Mouse (Mus musculus) MEL (cell line): ENCODE measurements around the gene L3mbtl4. TPM values are rescaled to one million over a fixed set of nuclear protein-coding genes. Genes with fewer than 3 reads are reported as not detected.

Experiments
- DNase-seq: peaks from one replicate; pipeline ENCODE4 v3.0.0; 2011; ENCODE audit warnings: low read depth, low spot score
- H3K27ac ChIP-seq: 2 replicates; pipeline ENCODE4 v1.5.1; 2012; ENCODE audit warnings: low read depth, mild to moderate bottlenecking, control low read depth, low read length, moderate library complexity; ENCODE audit not compliant: control insufficient read depth
- H3K27me3 ChIP-seq, 2 experiments: fragments of 150-350 bp in 1 of 2; sonication (generic) in 1 of 2; 2 replicates each; pipeline ENCODE4 v1.6.1; 2012; ENCODE audit warnings: low read length in 2 of 2, mild to moderate bottlenecking in 2 of 2, improper control_type of control experiment in 1 of 2, moderate library complexity in 1 of 2; ENCODE audit not compliant: insufficient read depth in 2 of 2, control insufficient read depth in 1 of 2
- H3K36me3 ChIP-seq, 2 experiments: 2 replicates each; pipeline ENCODE4 v1.6.1; 2012 to 2014; ENCODE audit warnings: low read length in 2 of 2, improper control_type of control experiment in 1 of 2, inconsistent platforms in 1 of 2, mild to moderate bottlenecking in 1 of 2; ENCODE audit not compliant: insufficient read depth in 2 of 2, control insufficient read depth in 1 of 2
- H3K4me1 ChIP-seq, 2 experiments: fragments of 150-350 bp in 1 of 2; sonication (generic) in 1 of 2; 2 replicates each; pipeline ENCODE4 v1.6.1; 2012; ENCODE audit warnings: low read length in 2 of 2, improper control_type of control experiment in 1 of 2, mild to moderate bottlenecking in 1 of 2; ENCODE audit not compliant: insufficient read depth in 2 of 2, control insufficient read depth in 1 of 2
- H3K4me3 ChIP-seq, 2 experiments: fragments of 150-350 bp in 1 of 2; sonication (generic) in 1 of 2; 2 replicates each; pipeline ENCODE4 v1.5.1; 2012; ENCODE audit warnings: low read depth in 2 of 2, low read length in 2 of 2, mild to moderate bottlenecking in 2 of 2, moderate library complexity in 2 of 2, control low read depth in 1 of 2, improper control_type of control experiment in 1 of 2; ENCODE audit not compliant: control insufficient read depth in 1 of 2, insufficient read depth in 1 of 2
- H3K79me2 ChIP-seq: 2 replicates; pipeline ENCODE4 v1.6.1; 2012; ENCODE audit warnings: mild to moderate bottlenecking, low read length, moderate library complexity; ENCODE audit not compliant: control insufficient read depth, poor library complexity, insufficient read depth
- H3K9ac ChIP-seq: 2 replicates; pipeline ENCODE4 v1.6.1; 2012; ENCODE audit warnings: low read depth, mild to moderate bottlenecking, control low read depth, low read length, moderate library complexity; ENCODE audit not compliant: control insufficient read depth, poor library complexity, severe bottlenecking
- H3K9me3 ChIP-seq: fragments of 150-350 bp; sonication (generic); replicated peaks from 2 replicates; pipeline ENCODE4 v1.6.1; 2012; ENCODE audit warnings: mild to moderate bottlenecking, low read length, improper control_type of control experiment, moderate library complexity; ENCODE audit not compliant: insufficient read depth
- CHD1 ChIP-seq: IDR thresholded peaks from 2 replicates; pipeline ENCODE4 v1.6.1; 2012; ENCODE audit warnings: low read depth, mild to moderate bottlenecking, inconsistent platforms, low read length, improper control_type of control experiment
- CTCF ChIP-seq, 3 experiments: IDR thresholded peaks in 2 of 3; conservative IDR thresholded peaks in 1 of 3; 2 replicates each; pipeline ENCODE4 v1.5.1; 2011 to 2012; ENCODE audit warnings: low read length in 3 of 3, low read depth in 2 of 3, mild to moderate bottlenecking in 2 of 3, improper control_type of control experiment in 1 of 3, inconsistent platforms in 1 of 3, mixed read lengths in 1 of 3, moderate library complexity in 1 of 3; ENCODE audit not compliant: control insufficient read depth in 1 of 3, insufficient read depth in 1 of 3, poor library complexity in 1 of 3, severe bottlenecking in 1 of 3
- E2F4 ChIP-seq: IDR thresholded peaks from 2 replicates; pipeline ENCODE4 v1.6.1; 2011; ENCODE audit warnings: low read depth, low read length, improper control_type of control experiment, borderline replicate concordance
- ELF1 ChIP-seq: IDR thresholded peaks from 2 replicates; pipeline ENCODE4 v1.6.1; 2014; ENCODE audit warnings: low read depth, mild to moderate bottlenecking, inconsistent platforms, low read length, improper control_type of control experiment, moderate library complexity
- EP300 ChIP-seq, 2 experiments: IDR thresholded peaks; 2 replicates each; pipeline ENCODE4 v1.6.1; 2011; ENCODE audit warnings: improper control_type of control experiment in 2 of 2, low read length in 2 of 2, low read depth in 1 of 2, mild to moderate bottlenecking in 1 of 2
- GABPA ChIP-seq: IDR thresholded peaks from 2 replicates; pipeline ENCODE4 v1.6.1; 2012; ENCODE audit warnings: low read depth, mild to moderate bottlenecking, inconsistent platforms, low read length, improper control_type of control experiment, moderate library complexity
- HCFC1 ChIP-seq: IDR thresholded peaks from 2 replicates; pipeline ENCODE4 v1.6.1; 2012; ENCODE audit warnings: low read depth, mild to moderate bottlenecking, inconsistent platforms, low read length, improper control_type of control experiment, moderate library complexity
- KAT2A ChIP-seq: conservative IDR thresholded peaks from 2 replicates; pipeline ENCODE4 v1.6.1; 2012; ENCODE audit warnings: low read depth, low read length, improper control_type of control experiment, inconsistent platforms
- MAFK ChIP-seq: IDR thresholded peaks from 2 replicates; pipeline ENCODE4 v1.6.1; 2011; ENCODE audit warnings: low read depth, mild to moderate bottlenecking, low read length, improper control_type of control experiment, borderline replicate concordance
- MAX ChIP-seq: IDR thresholded peaks from 2 replicates; pipeline ENCODE4 v1.6.1; 2011; ENCODE audit warnings: low read length, improper control_type of control experiment
- MAZ ChIP-seq: IDR thresholded peaks from 2 replicates; pipeline ENCODE4 v1.6.1; 2012; ENCODE audit warnings: low read depth, mild to moderate bottlenecking, inconsistent platforms, low read length, improper control_type of control experiment
- MXI1 ChIP-seq: IDR thresholded peaks from 2 replicates; pipeline ENCODE4 v1.6.1; 2011; ENCODE audit warnings: mild to moderate bottlenecking, low read depth, low read length, improper control_type of control experiment
- NRF1 ChIP-seq: IDR thresholded peaks from 2 replicates; pipeline ENCODE4 v1.6.1; 2014; ENCODE audit warnings: low read depth, mild to moderate bottlenecking, inconsistent platforms, low read length, improper control_type of control experiment, moderate library complexity; ENCODE audit not compliant: poor library complexity, insufficient read depth, severe bottlenecking
- POLR2A ChIP-seq, 2 experiments: IDR thresholded peaks; 2 replicates each; pipeline ENCODE4 v1.6.1; 2011 to 2012; ENCODE audit warnings: low read length in 2 of 2, mild to moderate bottlenecking in 2 of 2, control low read depth in 1 of 2, improper control_type of control experiment in 1 of 2, low read depth in 1 of 2, moderate library complexity in 1 of 2; ENCODE audit not compliant: control insufficient read depth in 1 of 2, insufficient read depth in 1 of 2, poor library complexity in 1 of 2
- POLR2AphosphoS2 ChIP-seq: IDR thresholded peaks from 2 replicates; pipeline ENCODE4 v1.6.1; 2011; ENCODE audit warnings: low read length, improper control_type of control experiment
- POLR2AphosphoS5 ChIP-seq: IDR thresholded peaks from 2 replicates; pipeline ENCODE4 v1.6.1; 2012; ENCODE audit warnings: low read depth, borderline replicate concordance, mild to moderate bottlenecking, inconsistent platforms, low read length, moderate library complexity, mixed read lengths
- RAD21 ChIP-seq: IDR thresholded peaks from 2 replicates; pipeline ENCODE4 v1.6.1; 2011; ENCODE audit warnings: mild to moderate bottlenecking, low read depth, low read length, improper control_type of control experiment
- RCOR1 ChIP-seq: IDR thresholded peaks from 2 replicates; pipeline ENCODE4 v1.6.1; 2012; ENCODE audit warnings: low read depth, mild to moderate bottlenecking, inconsistent platforms, low read length, improper control_type of control experiment
- TBP ChIP-seq: IDR thresholded peaks from 2 replicates; pipeline ENCODE4 v1.8.0; 2011; ENCODE audit warnings: low read depth, low read length, improper control_type of control experiment
- polyA plus RNA-seq, 2 experiments: library from polyadenylated mRNA; stranded (reverse) in 1 of 2; unstranded in 1 of 2; fragments of >175 nt in 1 of 2; fragments of >200 nt in 1 of 2; gene quantifications; 2 replicates each; pipeline versions ENCODE4 v1.2.1 to v1.2.4; 2012; ENCODE audit warnings: low replicate concordance in 2 of 2, low read depth in 1 of 2; ENCODE audit not compliant: insufficient read length in 2 of 2, insufficient read depth in 1 of 2, missing spikeins in 1 of 2
- total RNA-seq: library from RNA; depleted of rRNA; stranded (reverse); fragments of 300-350 nt; gene quantifications from 2 replicates; pipeline ENCODE4 v1.2.3, GENCODE M21; 2012

The L3mbtl4 gene
- total and polyA plus RNA-seq, 3 experiments, result not detected

GRCm38 (mm10) chr17:68322607-68323006, 49.0 kb downstream of the L3mbtl4 start:
- H3K9ac ChIP-seq, result no peak overlapping the region
- H3K4me1 ChIP-seq, result no peaks in the 10 kb centered on the region
- no peak overlapping the region for H3K4me3 ChIP-seq
- H3K9me3 ChIP-seq, result no peaks in the 10 kb centered on the region
- no peaks in the 10 kb centered on the region for H3K27me3 ChIP-seq
- no peak for TF ChIP-seq TBP
- TF ChIP-seq POLR2A (IDR thresholded peaks at IDR 0.05; ENCODE audit: control insufficient read depth in 1 of 2, insufficient read depth in 1 of 2, low read depth in 1 of 2, low read length in 2 of 2, poor library complexity in 1 of 2), result no peak
- no peak for TF ChIP-seq CHD1
- TF ChIP-seq POLR2AphosphoS5, result no peak
- no peak for TF ChIP-seq EP300 (IDR thresholded peaks at IDR 0.05; ENCODE audit: low read depth in 1 of 2, low read length in 2 of 2)
- TF ChIP-seq MAX, result no peak
- no peak for TF ChIP-seq POLR2AphosphoS2
- DNase-seq, result no peak
- no peaks in the 10 kb centered on the region for H3K79me2 ChIP-seq
- H3K27ac ChIP-seq, result no peak overlapping the region
- no peaks in the 10 kb centered on the region for H3K36me3 ChIP-seq

GRCm38 (mm10) chr17:68332225-68332624, 58.6 kb downstream of the L3mbtl4 start:
- peak; percentile 4 for DNase-seq
- H3K27ac ChIP-seq, result no peak overlapping the region
- H3K4me3 ChIP-seq, result no peak overlapping the region
- no peak overlapping the region for H3K9ac ChIP-seq
- H3K79me2 ChIP-seq, result no peaks in the 10 kb centered on the region
- H3K9me3 ChIP-seq, result no peaks in the 10 kb centered on the region
- no peaks in the 10 kb centered on the region for H3K27me3 ChIP-seq
- no peaks in the 10 kb centered on the region for H3K36me3 ChIP-seq
- H3K4me1 ChIP-seq, result no peaks in the 10 kb centered on the region
- TF ChIP-seq E2F4, result no peak
- no peak for TF ChIP-seq HCFC1
- TF ChIP-seq CTCF (IDR thresholded peaks at IDR 0.05 in 2 of 3, conservative IDR thresholded peaks at IDR 0.05 in 1 of 3; ENCODE audit: control insufficient read depth in 1 of 3, insufficient read depth in 1 of 3, low read depth in 2 of 3, low read length in 3 of 3, poor library complexity in 1 of 3, severe bottlenecking in 1 of 3), result peak; percentile 16 to 27 (median 25); a peak in 4 of 6 replicates

- Histone ChIP-seq H3K27ac (no peak overlapping the region), H3K9me3 (no peaks in the 10 kb centered on the region), H3K4me1 (no peaks in the 10 kb centered on the region), H3K36me3 (no peaks in the 10 kb centered on the region), H3K27me3 (no peaks in the 10 kb centered on the region), H3K4me3 (no peak overlapping the region), H3K79me2 (no peaks in the 10 kb centered on the region), H3K9ac (no peak overlapping the region)
- no peak for DNase-seq
- TF ChIP-seq RAD21 (no peak), MAZ (no peak), GABPA (no peak), MAFK (no peak), RCOR1 (no peak), ELF1 (no peak), NRF1 (no peak), MXI1 (no peak), MAX (no peak), KAT2A (no peak), POLR2A (IDR thresholded peaks at IDR 0.05; ENCODE audit: control insufficient read depth in 1 of 2, insufficient read depth in 1 of 2, low read depth in 1 of 2, low read length in 2 of 2, poor library complexity in 1 of 2) (no peak), HCFC1 (no peak), CTCF (IDR thresholded peaks at IDR 0.05 in 2 of 3, conservative IDR thresholded peaks at IDR 0.05 in 1 of 3; ENCODE audit: control insufficient read depth in 1 of 3, insufficient read depth in 1 of 3, low read depth in 2 of 3, low read length in 3 of 3, poor library complexity in 1 of 3, severe bottlenecking in 1 of 3) (no peak), CHD1 (no peak)
Measured at GRCm38 (mm10) chr17:68333382-68333781, 59.8 kb downstream of the L3mbtl4 start.
